Mouse (Mus musculus) limb, embryonic 14.5 days (tissue): Measurements from ENCODE around the gene Dars. TPM values are rescaled to one million over a fixed set of nuclear protein-coding genes. Genes with fewer than 3 reads are reported as not detected.

Source experiments
- ATAC-seq: fragments of 200-750 bp; cut with Nextera tagmentation; 2 replicates; pipeline ENCODE4 v1.8.0; 2017; ENCODE audit warnings: low read depth, moderate number of reproducible peaks, moderate TSS enrichment; ENCODE audit not compliant: low FRiP score
- DNase-seq: peaks from one replicate; pipeline ENCODE4 v3.0.0-alpha.2; 2015; ENCODE audit warnings: low spot score
- H3K27ac ChIP-seq: fragments of 300-500 bp; sonication (generic); replicated peaks from 2 replicates; pipeline ENCODE4 v1.5.1; 2014; ENCODE audit warnings: low read depth, mild to moderate bottlenecking, low read length, moderate library complexity, mixed read lengths
- H3K27me3 ChIP-seq: fragments of 300-500 bp; sonication (generic); 2 replicates; pipeline ENCODE4 v1.6.1; 2014; ENCODE audit warnings: low read length, mixed read lengths; ENCODE audit not compliant: control insufficient read depth, insufficient read depth
- H3K36me3 ChIP-seq: fragments of 300-500 bp; sonication (generic); 2 replicates; pipeline ENCODE4 v1.6.1; 2014; ENCODE audit warnings: mild to moderate bottlenecking, low read length, moderate library complexity, mixed read lengths; ENCODE audit not compliant: control insufficient read depth, insufficient read depth
- H3K4me1 ChIP-seq: fragments of 300-500 bp; sonication (generic); 2 replicates; pipeline ENCODE4 v1.6.1; 2014; ENCODE audit warnings: antibody characterized with exemption, low read length, mixed read lengths; ENCODE audit not compliant: control insufficient read depth, insufficient read depth
- H3K4me2 ChIP-seq: fragments of 300-500 bp; sonication (generic); replicated peaks from 2 replicates; pipeline ENCODE4 v1.6.1; 2014; ENCODE audit warnings: low read depth, mild to moderate bottlenecking, low read length, moderate library complexity; ENCODE audit not compliant: severe bottlenecking
- H3K4me3 ChIP-seq: fragments of 300-500 bp; sonication (generic); replicated peaks from 2 replicates; pipeline ENCODE4 v1.5.1; 2014; ENCODE audit warnings: low read length
- H3K9ac ChIP-seq: fragments of 300-500 bp; sonication (generic); 2 replicates; pipeline ENCODE4 v1.6.1; 2014; ENCODE audit warnings: mild to moderate bottlenecking, low read depth, low read length, moderate library complexity; ENCODE audit not compliant: severe bottlenecking
- H3K9me3 ChIP-seq: fragments of 300-500 bp; sonication (generic); 2 replicates; pipeline ENCODE4 v1.6.1; 2016; ENCODE audit warnings: low read length; ENCODE audit not compliant: control insufficient read depth
- POLR2A ChIP-seq: fragments of 200-500 bp; IDR thresholded peaks from 2 replicates; pipeline ENCODE4 v1.8.0; 2012; ENCODE audit warnings: inconsistent platforms, mild to moderate bottlenecking, moderate library complexity, borderline replicate concordance; ENCODE audit not compliant: insufficient read depth, insufficient read length; ENCODE audit errors: extremely low read depth
- WGBS: fragments of 180-500 bp; shearing (Covaris S2); extraction: QIAGEN DNeasy Blood & Tissue Kit; methylation state at CpG from one replicate; pipeline ENCODE4 v1.1.7; 2014; 5-methylcytosine and 5-hydroxymethylcytosine counted together
- polyA plus RNA-seq, 2 experiments: library from polyadenylated mRNA; depleted of rRNA in 1 of 2; stranded (reverse) in 1 of 2; unstranded in 1 of 2; fragments of >200 nt; fragmentation: Nextera tagmentation in 1 of 2; extraction: Ambion mirVana in 1 of 2; gene quantifications; 2 replicates each; pipeline versions ENCODE4 v1.2.1 to v1.2.3; 2012 to 2014

The Dars gene
- polyA plus RNA-seq, 2 experiments, result 57.0 to 88.7 TPM

GRCm38 (mm10) chr1:128358916-128359553 is 58.1 kb downstream of the Dars start:
- Histone ChIP-seq H3K9me3 (no peaks in the 10 kb centered on the region), H3K36me3 (peaks cover 40% of the 10 kb centered on the region), H3K4me1 (peaks cover 11% of the 10 kb centered on the region), H3K27me3 (no peaks in the 10 kb centered on the region), H3K4me3 (peak overlapping the region; percentile 82), H3K27ac (peak overlapping the region; percentile 94), H3K4me2 (peak overlapping the region; percentile 58), H3K9ac (peak overlapping the region; percentile 91)
- ATAC-seq, result peak; percentile 77
- peak; percentile 71 for DNase-seq
- TF ChIP-seq POLR2A, result no peak; the same call in 1 of the 2 replicates
- WGBS, result 3% methylated on average over 35 of the region's 35 CpGs

- no peak for ATAC-seq
Measured at GRCm38 (mm10) chr1:128358276-128358675, 58.9 kb downstream of the Dars start.

GRCm38 (mm10) chr1:128357452-128357851 is 59.7 kb downstream of the Dars start:
- peaks cover 11% of the 10 kb centered on the region for H3K4me1 ChIP-seq
- TF ChIP-seq POLR2A, result no peak
- no peaks in the 10 kb centered on the region for H3K27me3 ChIP-seq
- peak overlapping the region; percentile 58 for H3K4me2 ChIP-seq
- H3K4me3 ChIP-seq, result peak overlapping the region; percentile 82
- H3K36me3 ChIP-seq, result peaks cover 44% of the 10 kb centered on the region
- 62% methylated on average over 3 of the region's 3 CpGs for WGBS
- no peak overlapping the region for H3K27ac ChIP-seq
- DNase-seq (no peak), ATAC-seq (no peak)
- no peaks in the 10 kb centered on the region for H3K9me3 ChIP-seq
- peak overlapping the region; percentile 91 for H3K9ac ChIP-seq

More at GRCm38 (mm10) chr1:128358276-128358675, 58.9 kb downstream of the Dars start:
- peaks cover 44% of the 10 kb centered on the region for H3K36me3 ChIP-seq
- peak overlapping the region; percentile 82 for H3K4me3 ChIP-seq
- TF ChIP-seq POLR2A, result no peak
- peak overlapping the region; percentile 91 for H3K9ac ChIP-seq
- H3K27ac ChIP-seq, result 0 out of 2 replicates have a peak overlapping the region, but pooled peaks have one; percentile 94
- 66% methylated on average over 6 of the region's 6 CpGs for WGBS
- peaks cover 11% of the 10 kb centered on the region for H3K4me1 ChIP-seq
- H3K27me3 ChIP-seq, result no peaks in the 10 kb centered on the region
- DNase-seq, result no peak
- no peaks in the 10 kb centered on the region for H3K9me3 ChIP-seq
- H3K4me2 ChIP-seq, result peak overlapping the region; percentile 58

- Histone ChIP-seq H3K4me3 (no peak overlapping the region), H3K4me2 (no peak overlapping the region), H3K9ac (no peak overlapping the region), H3K4me1 (peaks cover 6% of the 10 kb centered on the region), H3K27me3 (no peaks in the 10 kb centered on the region), H3K36me3 (peaks cover 76% of the 10 kb centered on the region), H3K9me3 (no peaks in the 10 kb centered on the region), H3K27ac (no peak overlapping the region)
- TF ChIP-seq POLR2A, result no peak
- DNase-seq (no peak), ATAC-seq (no peak)
- 88% methylated on average over 3 of the region's 3 CpGs for WGBS
Measured at GRCm38 (mm10) chr1:128353092-128353491, 64.1 kb downstream of the Dars start.

DNA sequence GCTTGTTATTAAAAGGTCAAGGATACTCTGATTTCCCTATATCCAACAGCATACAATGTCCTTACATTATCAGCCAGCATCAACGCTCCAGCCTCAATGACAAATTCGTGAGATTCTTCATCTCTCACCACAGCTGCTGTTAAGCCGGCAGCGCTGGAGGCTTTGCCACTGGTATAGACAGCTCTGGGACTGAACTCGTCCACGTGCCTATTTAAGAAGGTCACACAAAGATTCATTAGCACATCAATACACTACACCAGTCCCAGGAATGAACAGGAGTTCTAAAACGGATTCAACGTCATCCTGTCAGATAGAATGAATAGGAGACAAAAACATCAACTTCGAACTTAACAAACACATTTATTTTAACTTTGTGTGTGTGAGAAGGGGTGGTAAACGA is 72.9 kb downstream of the Dars start:
- TF ChIP-seq POLR2A, result no peak
- no peaks in the 10 kb centered on the region for H3K9me3 ChIP-seq
- no peak overlapping the region for H3K27ac ChIP-seq
- H3K9ac ChIP-seq, result no peak overlapping the region
- no peak overlapping the region for H3K4me3 ChIP-seq
- no peaks in the 10 kb centered on the region for H3K4me1 ChIP-seq
- H3K36me3 ChIP-seq, result peaks cover 95% of the 10 kb centered on the region
- 89% methylated on average over 10 of the region's 10 CpGs for WGBS
- ATAC-seq (no peak), DNase-seq (no peak)
- H3K27me3 ChIP-seq, result no peaks in the 10 kb centered on the region
- H3K4me2 ChIP-seq, result no peak overlapping the region
